Mouse (Mus musculus): ENCODE results near the gene Gsk3b.

DNA sequence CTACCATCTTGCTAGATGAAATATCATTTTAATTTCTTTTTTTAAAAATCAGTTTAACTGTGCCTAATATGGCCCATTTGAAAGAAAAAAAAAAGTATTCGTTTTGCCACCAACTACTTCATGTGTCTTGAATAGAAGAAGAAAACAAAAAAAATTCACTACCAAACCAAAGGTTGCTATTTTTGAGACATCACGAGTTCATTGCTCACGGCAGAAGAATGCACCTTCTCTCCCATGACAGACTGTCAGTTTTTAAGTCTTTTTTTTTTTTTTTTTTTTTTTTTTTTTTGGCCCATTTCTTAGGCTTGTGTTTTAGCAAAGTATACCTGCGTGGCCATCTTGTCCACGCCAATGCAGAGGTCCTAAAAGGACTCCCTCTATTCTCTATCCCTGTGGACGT lies 155.3 kb downstream of the Gsk3b start:
- TF ChIP-seq GATA1 (IDR thresholded peaks at IDR 0.05; ENCODE audit: borderline replicate concordance, low read length) (no peak), FLI1 (IDR thresholded peaks at IDR 0.05; ENCODE audit: low read length) (no peak)
